Mouse (Mus musculus): Measurements from ENCODE around the gene Mamdc2.

Gene Mamdc2

GRCm38 (mm10) chr19:23434433-23434832, 13.8 kb downstream of the Mamdc2 start:
- no peak for DNase-seq

DNA sequence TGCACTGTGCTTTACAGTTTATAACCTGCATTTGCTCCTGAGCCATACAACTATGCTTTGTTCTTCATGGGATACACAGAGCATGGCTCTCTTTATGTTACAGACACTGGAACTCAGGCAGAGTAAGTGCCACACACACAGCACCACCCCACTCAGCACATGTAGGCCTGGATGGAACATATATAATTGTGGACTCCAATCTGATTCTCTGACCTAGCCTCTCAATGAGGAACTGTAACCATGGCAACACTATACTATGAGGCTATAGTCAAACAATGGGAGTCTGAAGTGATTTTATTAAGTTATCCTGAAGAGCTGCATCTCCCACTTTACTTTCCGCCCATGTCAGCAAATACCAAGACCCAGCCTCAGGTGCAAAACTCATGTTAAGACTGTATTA, 30.6 kb downstream of the Mamdc2 start:
- no peak for DNase-seq

GRCm38 (mm10) chr19:23410800-23411199, 37.4 kb downstream of the Mamdc2 start:
- DNase-seq = no peak

- DNase-seq = no peak
These were observed 37.9 kb downstream of the Mamdc2 start for GRCm38 (mm10) chr19:23410328-23410727.

- DNase-seq = no peak
These were observed 46.6 kb downstream of the Mamdc2 start for GRCm38 (mm10) chr19:23401469-23402135.

- DNase-seq = no peak
These were observed 47.8 kb downstream of the Mamdc2 start for GRCm38 (mm10) chr19:23400485-23400884.

- DNase-seq = no peak
These were observed 52.3 kb downstream of the Mamdc2 start for GRCm38 (mm10) chr19:23395956-23396355.

- no peak for DNase-seq
These were observed 53.6 kb downstream of the Mamdc2 start for GRCm38 (mm10) chr19:23394597-23394996.

DNA sequence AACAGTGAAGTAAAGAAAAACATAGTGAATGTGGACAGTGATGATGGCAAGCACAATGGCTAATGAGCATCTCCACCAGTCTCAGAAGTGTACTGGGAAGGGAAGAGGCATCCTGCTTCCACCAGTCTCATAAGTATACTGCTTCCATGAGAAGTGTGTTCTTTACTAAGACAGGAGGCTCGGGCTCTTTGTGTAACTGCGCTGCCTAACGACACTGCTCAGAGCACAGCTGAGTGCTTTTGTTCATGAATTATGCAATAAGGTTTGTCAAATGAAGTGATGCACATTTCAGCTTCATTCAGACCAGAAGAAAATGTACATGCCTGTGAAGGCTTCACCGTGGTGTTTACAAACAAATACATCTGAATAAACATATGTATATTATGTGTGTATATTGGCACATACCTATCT, 59.4 kb downstream of the Mamdc2 start:
- DNase-seq = no peak

DNA sequence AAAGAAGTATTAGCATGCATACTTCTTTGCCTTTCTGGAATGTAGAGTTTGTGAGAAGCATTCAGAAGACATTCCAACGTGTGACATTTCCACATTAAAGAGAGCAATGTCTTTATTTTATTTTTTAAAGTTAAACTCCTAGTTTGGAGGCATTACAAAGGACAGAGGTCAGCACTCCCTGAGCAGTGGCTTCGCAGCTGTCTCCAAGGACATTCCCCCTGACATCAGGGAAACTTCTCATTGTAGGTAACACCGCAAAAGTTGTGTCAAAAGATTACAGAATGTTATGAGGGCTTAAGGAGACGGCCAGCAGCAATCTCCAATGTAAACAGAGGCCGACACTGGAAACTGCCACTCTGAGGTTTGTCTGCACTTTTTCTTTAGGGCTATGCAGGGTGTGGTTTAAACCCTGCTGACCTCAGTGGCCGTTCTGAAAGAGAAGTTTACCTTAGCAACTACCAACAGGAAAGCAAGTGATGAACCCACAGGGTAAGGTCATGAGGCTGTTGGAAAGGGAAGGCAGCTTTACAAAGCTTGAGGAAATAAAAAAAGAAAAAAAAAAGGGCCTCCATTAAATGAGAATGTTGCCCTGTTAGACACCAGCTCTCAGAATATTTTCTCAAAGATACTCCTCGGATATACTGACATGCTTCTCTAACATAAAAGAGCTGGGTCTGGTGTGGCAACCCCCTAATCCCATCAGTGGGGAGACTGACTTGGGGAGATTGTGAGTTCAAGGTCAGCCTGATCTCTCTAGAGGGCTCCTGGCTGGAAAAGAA, 60.0 kb downstream of the Mamdc2 start:
- DNase-seq = no peak

- no peak for DNase-seq
These were observed 65.8 kb downstream of the Mamdc2 start for GRCm38 (mm10) chr19:23382396-23382795.

- no peak for DNase-seq
These were observed 67.3 kb downstream of the Mamdc2 start for GRCm38 (mm10) chr19:23380968-23381367.

DNA sequence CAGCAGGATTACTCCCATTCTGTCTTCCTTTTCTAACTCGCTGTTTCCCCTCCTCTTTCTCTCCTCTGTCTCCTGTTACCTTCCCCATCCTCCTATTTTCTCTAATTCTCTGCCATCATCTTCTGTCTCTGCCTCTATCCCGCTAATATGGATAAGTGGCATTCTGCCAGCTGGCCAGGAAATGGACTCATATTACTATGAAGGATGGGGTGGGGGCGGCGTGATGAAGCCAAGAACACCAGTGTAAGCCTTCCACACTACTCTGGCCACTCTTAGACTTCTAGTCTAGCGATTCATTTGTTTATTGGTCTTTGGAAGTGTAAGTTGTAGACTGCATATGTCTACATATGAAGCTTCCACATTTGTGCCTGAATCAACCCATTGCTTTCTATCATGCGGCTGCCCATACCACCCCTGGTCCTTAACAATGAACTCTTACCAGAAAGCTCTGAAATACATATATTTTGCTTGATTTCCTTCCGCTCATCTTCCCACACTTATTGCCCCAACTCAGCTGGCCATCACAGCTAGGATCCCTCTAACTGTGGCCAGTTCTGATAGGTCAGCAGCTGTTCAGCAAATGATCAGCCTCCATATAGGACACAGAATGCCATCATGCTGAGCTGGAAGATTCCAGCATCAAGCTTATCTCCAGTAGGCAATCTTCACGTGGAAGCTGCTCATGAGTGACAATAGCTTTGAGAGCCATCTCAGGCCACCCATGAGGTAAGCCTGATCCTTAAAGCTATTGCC, 68.3 kb downstream of the Mamdc2 start:
- peak in 1 of 2 experiments; percentile 24 for DNase-seq

GRCm38 (mm10) chr19:23376536-23377201, 71.6 kb downstream of the Mamdc2 start:
- DNase-seq = no peak

DNA sequence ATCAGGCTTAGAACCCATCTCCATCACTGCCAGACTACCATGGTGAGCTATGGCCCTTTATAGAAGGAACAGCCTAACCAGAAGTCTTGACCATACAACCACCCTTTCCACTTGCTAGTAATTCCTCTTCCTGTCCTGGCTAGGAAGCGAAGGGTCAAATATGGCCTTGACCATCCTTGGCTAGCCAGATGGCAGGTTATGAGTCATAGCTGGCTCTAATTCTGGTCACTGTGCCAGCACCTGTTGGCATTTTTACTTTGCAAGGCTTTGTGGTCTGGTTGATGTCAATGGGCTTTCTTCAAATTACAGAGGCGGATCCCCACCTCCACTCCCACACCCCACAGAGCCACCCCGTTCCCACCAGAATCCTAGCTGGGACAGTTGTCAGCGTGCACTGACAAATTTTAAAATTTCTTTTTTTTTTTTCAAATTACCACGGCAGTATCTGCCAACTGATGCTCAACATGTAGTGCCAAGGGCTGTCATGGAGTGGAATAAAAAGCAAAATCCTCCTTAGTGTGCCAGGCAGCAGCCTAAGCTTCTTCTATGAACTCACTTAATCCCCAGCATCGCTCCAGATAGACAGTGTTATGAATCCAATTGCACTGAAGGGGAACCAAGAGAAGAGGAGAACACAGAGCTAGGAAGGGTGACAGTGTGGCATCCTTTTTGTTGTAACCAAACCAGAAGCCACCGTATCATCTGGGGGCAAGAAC, 73.1 kb downstream of the Mamdc2 start:
- DNase-seq = peak; percentile 89 to 97

DNA sequence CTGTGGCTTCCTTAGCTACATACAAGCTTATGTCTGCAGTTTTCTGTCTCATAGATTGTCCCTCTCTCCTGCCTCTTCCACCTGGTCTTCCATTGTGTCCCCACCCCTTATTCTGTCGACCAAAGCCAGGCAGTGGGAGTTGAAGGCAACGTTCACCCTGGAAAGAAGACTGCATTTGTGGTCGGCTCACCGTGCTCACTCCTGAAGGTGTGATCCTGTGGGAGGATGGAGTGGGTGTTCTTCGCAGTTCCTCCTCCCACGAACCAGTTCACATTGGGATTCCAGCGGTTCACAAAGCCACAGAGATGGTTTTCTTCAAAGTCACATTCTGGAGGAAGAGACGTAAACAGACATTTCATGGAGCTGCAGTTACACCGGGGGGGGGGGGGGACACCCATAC, 74.5 kb downstream of the Mamdc2 start:
- DNase-seq = no peak

DNA sequence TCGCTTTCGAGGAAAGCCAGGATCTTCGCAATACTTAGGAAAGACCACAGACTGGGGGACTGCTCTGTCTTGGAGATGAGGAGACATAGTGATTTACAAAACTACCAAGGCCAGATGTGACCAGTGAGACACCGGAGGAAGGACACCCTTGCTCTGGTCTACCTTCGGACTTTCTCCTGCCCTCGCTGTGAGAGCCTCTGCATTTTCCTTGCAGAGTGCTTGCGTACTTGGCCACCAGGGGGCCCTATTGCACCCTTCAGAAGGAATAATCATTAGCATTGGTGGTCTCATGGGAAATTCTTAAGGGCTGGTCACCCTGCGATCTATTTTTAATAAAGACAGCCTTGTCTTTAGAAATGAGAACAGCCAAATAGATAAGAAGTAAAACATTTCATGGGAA, 75.0 kb downstream of the Mamdc2 start:
- DNase-seq = peak; percentile 71

GRCm38 (mm10) chr19:23369275-23369674, 79.0 kb downstream of the Mamdc2 start:
- DNase-seq = no peak

GRCm38 (mm10) chr19:23362006-23362405, 86.2 kb downstream of the Mamdc2 start:
- no peak for DNase-seq

GRCm38 (mm10) chr19:23361124-23361523, 87.1 kb downstream of the Mamdc2 start:
- DNase-seq = peak; percentile 83 to 85

DNA sequence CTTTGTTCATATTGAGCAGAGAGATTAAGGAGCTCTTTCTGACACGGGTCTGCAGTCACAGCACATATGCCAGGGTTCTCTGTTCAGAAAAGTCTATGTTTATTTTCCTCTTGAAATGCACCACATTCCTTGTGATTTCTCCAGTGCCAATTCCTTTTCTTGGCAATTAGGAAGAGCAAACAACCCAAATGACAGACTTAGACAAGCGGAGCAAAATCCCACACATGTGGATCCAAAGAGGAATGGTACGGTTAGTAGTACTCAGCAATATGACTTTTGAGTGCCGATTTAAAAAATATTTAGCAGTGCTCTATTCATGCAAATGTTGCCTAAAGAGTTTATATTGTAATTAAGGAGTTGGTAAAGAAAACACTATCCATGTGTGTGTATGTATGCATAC, 87.7 kb downstream of the Mamdc2 start:
- no peak for DNase-seq

- no peak for DNase-seq
These were observed 91.0 kb downstream of the Mamdc2 start for GRCm38 (mm10) chr19:23357253-23357652.

All from cerebellum, postnatal 36 days (tissue).